Mouse (Mus musculus) heart, embryonic 15.5 days (tissue): Measurements from ENCODE around the gene Pik3c2a. TPM values are rescaled to one million over a fixed set of nuclear protein-coding genes. Genes with fewer than 3 reads are reported as not detected.
A peak's percentile ranks its signal among the peaks of the same experiment; 100 is the strongest.

Experiments
- ATAC-seq: fragments of 200-750 bp; cut with Nextera tagmentation; replicated peaks from 2 replicates; pipeline ENCODE4 v1.8.0; 2017; ENCODE audit warnings: low read depth, moderate TSS enrichment; ENCODE audit not compliant: insufficient number of reproducible peaks, insufficient read depth, low FRiP score
- H3K27ac ChIP-seq: fragments of 300-500 bp; sonication (generic); 2 replicates; pipeline ENCODE4 v1.5.1; 2015; ENCODE audit warnings: mild to moderate bottlenecking, inconsistent platforms
- H3K27me3 ChIP-seq: fragments of 300-500 bp; sonication (generic); 2 replicates; pipeline ENCODE4 v1.6.1; 2015; ENCODE audit warnings: inconsistent platforms
- H3K36me3 ChIP-seq: fragments of 300-500 bp; sonication (generic); 2 replicates; pipeline ENCODE4 v1.6.1; 2015; ENCODE audit warnings: mild to moderate bottlenecking, inconsistent platforms
- H3K4me1 ChIP-seq: fragments of 300-500 bp; sonication (generic); replicated peaks from 2 replicates; pipeline ENCODE4 v1.6.1; 2015; ENCODE audit warnings: inconsistent platforms
- H3K4me2 ChIP-seq: fragments of 300-500 bp; sonication (generic); 2 replicates; pipeline ENCODE4 v1.6.1; 2015; ENCODE audit warnings: inconsistent platforms, mild to moderate bottlenecking, moderate library complexity
- H3K4me3 ChIP-seq: fragments of 300-500 bp; sonication (generic); 2 replicates; pipeline ENCODE4 v1.5.1; 2015; ENCODE audit warnings: mild to moderate bottlenecking, inconsistent platforms
- H3K9ac ChIP-seq: fragments of 300-500 bp; sonication (generic); 2 replicates; pipeline ENCODE4 v1.6.1; 2015; ENCODE audit warnings: mild to moderate bottlenecking, inconsistent platforms
- H3K9me3 ChIP-seq: fragments of 300-500 bp; sonication (generic); replicated peaks from 2 replicates; pipeline ENCODE4 v1.6.1; 2016; ENCODE audit warnings: inconsistent platforms
- WGBS: fragments of 180-500 bp; shearing (Covaris S2); methylation state at CpG from one replicate; pipeline ENCODE4 v1.1.7; 2015; ENCODE audit warnings: mixed read lengths; 5-methylcytosine and 5-hydroxymethylcytosine counted together
- polyA plus RNA-seq: library from polyadenylated mRNA; unstranded; fragments of >200 nt; fragmentation: Nextera tagmentation; extraction: Ambion mirVana; gene quantifications from 2 replicates; pipeline ENCODE4 v1.2.1, GENCODE M21; 2015

Pik3c2a gene
- polyA plus RNA-seq, 1 experiment from 2014 or later, result 14.7 TPM

DNA sequence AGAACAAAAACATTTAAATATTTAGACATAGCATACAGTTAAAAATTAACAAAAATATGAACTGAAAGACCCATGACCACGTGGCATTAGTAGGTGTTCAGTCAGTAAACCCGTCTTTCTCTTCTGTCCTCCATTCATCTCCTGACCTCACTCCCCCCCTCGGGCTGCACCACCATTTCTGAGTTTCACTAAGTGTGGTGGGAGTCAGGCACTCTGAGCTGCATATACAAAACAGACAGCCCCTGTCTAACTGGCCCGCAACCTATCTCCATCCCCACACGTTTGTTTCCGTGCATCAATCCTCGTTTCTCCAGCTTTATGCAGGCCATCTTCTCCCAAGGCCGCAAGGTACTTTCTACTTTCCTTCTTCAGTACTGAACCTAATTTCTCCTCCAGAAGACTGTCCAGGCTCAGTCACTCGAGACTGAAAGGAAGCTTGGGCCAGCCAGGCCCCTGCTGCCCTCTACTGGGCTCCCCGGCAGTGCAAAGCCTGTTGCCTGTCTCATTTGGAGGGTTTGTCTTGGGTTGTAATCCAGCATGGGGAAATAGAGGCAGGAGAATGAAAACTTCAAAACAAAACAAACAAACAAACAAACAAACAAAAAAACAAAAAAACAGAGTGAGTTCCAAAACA is 119.8 kb downstream of the Pik3c2a start:
- ATAC-seq, result peak; percentile 53; the same call in 1 of the 2 replicates
- H3K27me3 ChIP-seq, result no peaks in the 10 kb centered on the region
- peak overlapping the region; percentile 40 for H3K4me2 ChIP-seq
- H3K4me3 ChIP-seq, result no peak overlapping the region
- no peaks in the 10 kb centered on the region for H3K36me3 ChIP-seq
- H3K9me3 ChIP-seq, result no peaks in the 10 kb centered on the region
- 26% methylated on average over 10 of the region's 10 CpGs for WGBS
- no peak overlapping the region for H3K27ac ChIP-seq
- H3K4me1 ChIP-seq, result peaks cover 3% of the 10 kb centered on the region; the same call in 1 of the 2 replicates
- H3K9ac ChIP-seq, result no peak overlapping the region

DNA sequence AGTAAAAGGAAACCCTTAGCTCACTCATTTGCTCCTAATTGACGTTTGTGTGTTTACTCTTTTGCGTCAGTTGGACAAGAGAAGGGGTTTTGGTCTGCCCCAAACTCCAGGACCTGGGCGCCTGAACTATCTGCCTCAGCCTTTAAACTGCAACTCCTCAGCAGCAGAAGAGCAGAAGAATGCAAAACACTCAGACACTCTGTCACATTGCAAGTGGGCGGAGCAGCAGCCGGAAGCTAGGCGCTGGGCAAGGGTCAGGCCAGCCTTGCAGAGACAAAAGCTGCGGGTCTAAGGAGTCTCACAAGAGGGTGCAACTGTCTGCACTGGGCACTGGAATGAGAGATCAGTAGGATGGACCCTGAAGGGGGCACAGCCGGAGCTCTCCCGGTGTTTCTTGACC is 133.8 kb downstream of the Pik3c2a start:
- 0 out of 2 replicates have a peak overlapping the region, but pooled peaks have one; percentile 17 for H3K9ac ChIP-seq
- H3K4me2 ChIP-seq, result peak overlapping the region; percentile 99
- H3K4me1 ChIP-seq, result peaks cover 29% of the 10 kb centered on the region
- H3K27me3 ChIP-seq, result peaks cover 17% of the 10 kb centered on the region; the same call in 1 of the 2 replicates
- H3K4me3 ChIP-seq, result peak overlapping the region; percentile 10; the same call in 1 of the 2 replicates
- H3K9me3 ChIP-seq, result no peaks in the 10 kb centered on the region
- peak overlapping the region; percentile 27; the same call in 1 of the 2 replicates for H3K27ac ChIP-seq
- WGBS, result 18% methylated on average over 9 of the region's 9 CpGs
- H3K36me3 ChIP-seq, result no peaks in the 10 kb centered on the region
- no peak for ATAC-seq

DNA sequence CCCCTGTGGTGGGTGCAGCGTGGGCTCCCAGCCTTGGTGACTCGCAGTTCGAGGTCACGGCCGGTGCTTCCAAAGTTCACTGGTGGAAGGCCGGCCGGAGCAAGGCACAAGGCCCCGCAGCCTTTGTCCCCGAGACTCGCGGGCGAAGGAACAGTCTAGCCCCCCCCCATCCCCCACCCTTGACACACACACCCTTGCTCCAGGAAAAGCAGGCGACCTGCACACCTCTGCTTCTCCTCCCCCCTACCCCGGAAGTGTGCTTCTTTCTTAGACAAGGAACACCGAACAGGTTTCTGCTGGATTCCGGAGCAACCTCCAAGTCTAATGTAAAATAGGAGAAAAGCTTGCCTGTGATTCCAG is 134.6 kb downstream of the Pik3c2a start:
- no peaks in the 10 kb centered on the region for H3K9me3 ChIP-seq
- WGBS, result 2% methylated on average over 16 of the region's 16 CpGs
- peak overlapping the region; percentile 99 for H3K4me2 ChIP-seq
- no peak for ATAC-seq
- peaks cover 33% of the 10 kb centered on the region for H3K4me1 ChIP-seq
- H3K36me3 ChIP-seq, result no peaks in the 10 kb centered on the region
- H3K4me3 ChIP-seq, result peak overlapping the region; percentile 85
- H3K9ac ChIP-seq, result peak overlapping the region; percentile 67
- peak overlapping the region; percentile 60 for H3K27ac ChIP-seq
- H3K27me3 ChIP-seq, result peaks cover 17% of the 10 kb centered on the region; the same call in 1 of the 2 replicates

DNA sequence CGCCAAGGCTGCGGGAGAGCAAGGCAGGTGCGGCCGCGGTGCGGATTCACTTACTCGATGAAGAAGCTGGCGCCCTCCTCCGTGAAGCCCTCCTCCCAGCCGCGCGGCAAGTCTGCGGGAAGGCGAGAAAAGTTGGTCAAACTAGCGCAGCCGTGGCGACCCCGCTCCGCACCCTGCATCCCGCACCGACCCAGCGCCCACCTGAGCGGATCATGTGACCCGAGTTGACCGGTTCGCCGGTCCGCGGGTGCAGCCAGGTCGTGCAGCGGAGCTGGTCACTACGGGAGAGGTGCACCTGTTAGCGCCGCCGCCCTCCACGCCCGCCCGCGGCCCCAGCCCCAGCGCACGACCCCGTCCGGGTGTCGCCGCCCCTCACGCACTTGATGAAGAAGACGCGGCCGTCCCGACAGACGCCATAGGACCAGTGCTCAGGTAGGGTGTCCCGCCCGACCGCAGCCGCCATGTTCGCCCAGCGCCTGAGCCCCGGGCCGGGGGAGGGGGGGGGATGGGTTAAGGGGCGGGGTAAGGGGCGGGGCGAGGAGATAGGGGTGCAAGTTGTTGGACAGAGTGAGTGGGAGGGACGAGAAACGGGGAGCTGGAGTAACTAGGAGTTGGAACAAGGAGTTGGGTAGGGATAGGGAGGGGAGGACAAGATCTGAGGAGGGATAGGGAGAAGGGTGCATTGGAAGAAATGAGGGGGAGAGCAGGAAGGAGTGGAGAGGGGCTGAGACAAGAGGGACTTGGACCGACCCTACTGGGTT is 135.2 kb downstream of the Pik3c2a start, which contains the start of gene Plekha7:
Gene Plekha7 (minus strand): TSS at position 506 of the 761 bp plus-strand sequence.
- peaks cover 17% of the 10 kb centered on the region; the same call in 1 of the 2 replicates for H3K27me3 ChIP-seq
- peaks cover 33% of the 10 kb centered on the region for H3K4me1 ChIP-seq
- H3K4me3 ChIP-seq, result peak within 1 kb of the TSS; percentile 85
- H3K27ac ChIP-seq, result peak within 1 kb of the TSS; percentile 79
- peak; percentile 75 for ATAC-seq
- H3K36me3 ChIP-seq, result no peaks in the 10 kb centered on the region
- H3K9ac ChIP-seq, result peak within 1 kb of the TSS; percentile 67
- no peaks in the 10 kb centered on the region for H3K9me3 ChIP-seq
- under 1% methylated on average over 65 of the region's 65 CpGs for WGBS
- H3K4me2 ChIP-seq, result peak within 1 kb of the TSS; percentile 99

DNA sequence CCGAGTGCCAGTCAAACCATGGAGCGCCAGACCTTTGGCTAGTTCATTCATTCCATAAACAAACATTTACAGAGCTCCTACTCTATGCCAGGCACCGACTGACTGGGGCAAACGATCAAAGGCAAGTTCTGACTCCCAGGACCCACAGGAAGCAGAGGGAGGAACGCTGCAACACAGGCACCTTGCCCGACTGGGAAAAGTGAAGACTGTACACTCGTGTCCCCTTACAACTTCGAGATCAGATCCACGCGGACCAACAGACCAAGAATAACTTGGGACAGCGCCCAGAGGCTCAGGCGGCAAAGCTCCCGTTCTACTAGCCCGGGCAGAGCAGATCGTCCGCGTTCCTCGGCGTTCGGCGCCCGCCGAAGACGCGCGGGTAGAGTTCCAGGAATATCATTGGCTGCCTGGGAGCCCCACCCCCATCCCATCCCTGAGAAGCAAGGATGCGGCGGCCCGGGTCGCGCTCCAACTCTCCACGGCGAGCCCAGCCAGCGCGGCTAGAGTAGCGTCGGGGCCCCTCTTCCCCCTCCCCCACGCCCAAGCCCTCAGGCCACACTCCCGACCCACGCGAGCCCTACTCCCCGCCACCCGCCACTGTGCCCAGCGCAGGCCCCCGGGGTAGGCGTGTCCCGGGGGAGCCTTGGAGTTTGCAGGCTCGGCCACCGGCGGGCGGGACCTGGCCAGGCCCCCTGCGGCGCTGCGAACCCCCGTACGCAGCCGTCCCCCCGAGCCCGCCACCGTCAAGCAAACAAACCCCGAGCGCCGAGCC is 136.0 kb downstream of the Pik3c2a start:
- H3K27ac ChIP-seq, result peak overlapping the region; percentile 79
- peaks cover 17% of the 10 kb centered on the region; the same call in 1 of the 2 replicates for H3K27me3 ChIP-seq
- H3K9me3 ChIP-seq, result no peaks in the 10 kb centered on the region
- WGBS, result under 1% methylated on average over 57 of the region's 63 CpGs
- H3K9ac ChIP-seq, result peak overlapping the region; percentile 67
- H3K36me3 ChIP-seq, result no peaks in the 10 kb centered on the region
- ATAC-seq, result peak; percentile 84
- peak overlapping the region; percentile 85 for H3K4me3 ChIP-seq
- peak overlapping the region; percentile 99 for H3K4me2 ChIP-seq
- H3K4me1 ChIP-seq, result peaks cover 33% of the 10 kb centered on the region

DNA sequence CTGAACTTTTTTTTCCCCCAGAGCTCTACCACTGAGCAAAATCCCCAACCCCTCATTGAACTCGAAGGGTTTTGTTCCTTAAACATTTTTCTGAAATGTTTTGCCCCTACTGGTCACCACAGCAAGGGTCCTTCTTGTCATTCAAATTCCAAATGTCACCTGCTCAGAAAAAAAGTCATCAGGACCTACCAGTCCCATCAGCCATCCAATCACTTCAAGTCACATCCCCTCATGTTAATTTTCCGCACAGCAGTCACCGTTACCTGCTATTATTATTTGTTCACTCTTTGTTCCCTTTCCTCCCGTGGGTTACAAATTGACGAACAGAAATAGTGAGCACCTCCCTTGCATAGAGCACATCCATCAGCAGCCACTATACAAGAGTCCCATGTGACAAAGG is 136.6 kb downstream of the Pik3c2a start:
- peak overlapping the region; percentile 99 for H3K4me2 ChIP-seq
- H3K27ac ChIP-seq, result no peak overlapping the region
- H3K9ac ChIP-seq, result no peak overlapping the region
- H3K9me3 ChIP-seq, result no peaks in the 10 kb centered on the region
- no peaks in the 10 kb centered on the region for H3K36me3 ChIP-seq
- WGBS, result 27% methylated on average over 5 of the region's 5 CpGs
- no peak for ATAC-seq
- H3K4me1 ChIP-seq, result peaks cover 37% of the 10 kb centered on the region
- H3K27me3 ChIP-seq, result peaks cover 17% of the 10 kb centered on the region; the same call in 1 of the 2 replicates
- H3K4me3 ChIP-seq, result peak overlapping the region; percentile 85

DNA sequence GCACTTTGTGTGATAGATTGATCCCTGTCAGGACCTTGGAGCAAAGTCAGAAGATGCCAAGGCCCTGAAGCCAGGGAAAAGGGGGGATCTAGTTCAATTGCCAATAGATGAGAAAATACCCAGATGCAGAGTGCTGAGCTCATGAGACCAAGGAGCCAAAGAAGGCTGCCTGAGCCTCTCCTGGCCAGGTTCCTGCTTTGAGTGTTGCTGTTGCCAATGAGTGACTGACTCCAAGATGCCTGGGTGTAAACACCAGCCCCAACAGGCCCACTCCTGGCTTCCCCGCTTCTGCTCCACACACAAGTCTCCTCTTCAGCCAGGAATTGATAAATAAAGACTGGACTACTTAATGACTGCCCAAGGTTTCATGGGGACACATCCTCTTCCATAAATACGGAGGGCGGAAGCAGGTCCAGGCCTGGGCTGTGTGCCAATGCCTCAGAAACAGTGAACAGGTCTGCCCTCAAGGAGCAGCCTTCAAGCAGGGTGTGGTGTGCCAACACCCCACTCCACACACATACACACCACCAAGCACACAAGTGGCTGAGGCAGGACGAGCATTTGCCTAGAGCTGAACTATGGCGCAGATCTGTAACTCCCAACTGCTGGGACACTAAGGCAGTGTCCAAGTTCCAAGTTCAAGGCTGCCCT is 141.5 kb downstream of the Pik3c2a start:
- WGBS, result 84% methylated on average over 5 of the region's 5 CpGs
- Histone ChIP-seq H3K4me3 (no peak overlapping the region), H3K4me2 (no peak overlapping the region), H3K9ac (no peak overlapping the region), H3K4me1 (peaks cover 20% of the 10 kb centered on the region), H3K27ac (no peak overlapping the region), H3K27me3 (peaks cover 13% of the 10 kb centered on the region; the same call in 1 of the 2 replicates), H3K9me3 (no peaks in the 10 kb centered on the region), H3K36me3 (no peaks in the 10 kb centered on the region)
- no peak for ATAC-seq

DNA sequence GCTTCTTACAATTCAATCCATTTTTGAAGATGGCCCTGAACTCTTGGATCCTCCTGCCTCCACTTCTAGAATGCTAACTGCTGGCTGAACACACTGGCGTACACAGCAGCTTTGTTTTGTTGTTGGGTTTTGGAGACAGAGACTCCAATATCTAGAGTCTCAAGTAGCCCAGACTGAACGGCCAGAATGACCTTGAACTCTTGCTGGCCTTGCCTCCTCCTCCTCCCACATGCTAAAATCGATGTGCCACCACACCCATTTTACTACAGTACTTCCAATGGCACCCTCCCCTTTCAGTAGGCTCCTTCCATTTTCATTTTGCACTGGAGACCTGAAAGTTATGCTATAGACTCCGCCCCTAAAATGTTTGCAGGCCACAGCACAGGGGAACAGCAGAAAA is 142.1 kb downstream of the Pik3c2a start:
- no peak overlapping the region for H3K4me2 ChIP-seq
- H3K27me3 ChIP-seq, result peaks cover 7% of the 10 kb centered on the region; the same call in 1 of the 2 replicates
- H3K4me3 ChIP-seq, result no peak overlapping the region
- H3K27ac ChIP-seq, result no peak overlapping the region
- H3K9ac ChIP-seq, result no peak overlapping the region
- no peak for ATAC-seq
- no peaks in the 10 kb centered on the region for H3K9me3 ChIP-seq
- H3K36me3 ChIP-seq, result no peaks in the 10 kb centered on the region
- WGBS, result 73% methylated on average over 4 of the region's 4 CpGs
- peaks cover 15% of the 10 kb centered on the region for H3K4me1 ChIP-seq

DNA sequence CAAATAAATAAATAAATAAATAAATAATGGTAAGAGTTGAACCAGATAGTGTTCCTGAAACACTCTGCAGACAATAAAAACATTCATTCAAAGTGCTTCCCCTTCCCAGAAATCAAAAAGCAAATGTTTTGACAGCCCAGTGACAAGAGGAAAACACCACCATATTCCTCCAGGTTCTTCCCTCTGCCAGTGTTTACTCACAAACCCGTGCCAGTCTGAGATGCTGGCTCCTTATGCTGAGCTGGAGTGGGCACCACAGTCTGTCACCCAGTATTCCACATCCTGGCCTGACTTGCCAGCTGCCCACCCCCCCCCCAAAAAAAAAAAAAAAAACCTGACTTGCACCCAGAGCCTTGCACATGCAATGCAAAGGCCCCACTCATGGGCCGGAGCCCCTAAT is 144.4 kb downstream of the Pik3c2a start:
- WGBS, result 86% methylated on average over 2 of the region's 2 CpGs
- H3K4me3 ChIP-seq, result no peak overlapping the region
- no peak overlapping the region for H3K4me2 ChIP-seq
- H3K4me1 ChIP-seq, result peaks cover 18% of the 10 kb centered on the region
- H3K9me3 ChIP-seq, result no peaks in the 10 kb centered on the region
- H3K27me3 ChIP-seq, result no peaks in the 10 kb centered on the region
- no peaks in the 10 kb centered on the region for H3K36me3 ChIP-seq
- H3K27ac ChIP-seq, result no peak overlapping the region
- ATAC-seq, result no peak
- H3K9ac ChIP-seq, result no peak overlapping the region

DNA sequence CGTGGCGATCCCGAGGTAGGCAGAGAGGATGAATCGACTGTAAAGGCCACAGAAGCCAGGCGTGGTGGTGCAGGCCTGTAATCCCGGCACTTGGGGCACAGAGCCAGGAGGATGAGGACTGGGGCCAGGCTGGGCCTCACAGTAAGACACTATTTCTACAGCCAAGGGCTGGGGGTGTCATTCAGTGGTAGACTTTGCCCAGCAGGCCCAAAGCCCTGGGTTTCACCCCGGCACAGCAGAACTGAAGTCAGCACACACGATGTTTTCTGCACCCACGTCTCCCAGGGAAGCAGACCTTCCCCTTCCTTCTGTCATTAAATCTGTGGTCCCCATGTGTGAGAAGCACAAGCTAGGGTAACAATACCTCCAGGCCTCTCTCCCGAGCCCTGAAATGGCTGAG is 144.9 kb downstream of the Pik3c2a start:
- Histone ChIP-seq H3K27ac (no peak overlapping the region), H3K27me3 (no peaks in the 10 kb centered on the region), H3K36me3 (no peaks in the 10 kb centered on the region), H3K4me3 (no peak overlapping the region), H3K4me1 (peaks cover 16% of the 10 kb centered on the region), H3K9me3 (no peaks in the 10 kb centered on the region), H3K9ac (no peak overlapping the region), H3K4me2 (no peak overlapping the region)
- WGBS, result 66% methylated on average over 10 of the region's 10 CpGs
- ATAC-seq, result no peak
